Mouse (Mus musculus): ENCODE measurements around the gene Onecut3. TPM values are rescaled to one million over a fixed set of nuclear protein-coding genes. Genes with fewer than 3 reads are reported as not detected.

Gene Onecut3
- polyA plus RNA-seq, 1 experiment from 2014 or later, result not detected

GRCm38 (mm10) chr10:80553575-80553974 lies 58.9 kb downstream of the Onecut3 start:
- H3K4me1 ChIP-seq (ENCODE audit: control insufficient read depth, insufficient read depth, low read length), result peaks cover 25% of the 10 kb centered on the region
- no peaks in the 10 kb centered on the region for H3K27me3 ChIP-seq (ENCODE audit: control insufficient read depth, insufficient read depth, low read length)
- H3K27ac ChIP-seq (ENCODE audit: low read length), result no peak overlapping the region
- H3K9ac ChIP-seq (ENCODE audit: low read length), result peak overlapping the region; percentile 15; the same call in 1 of the 2 replicates
- ATAC-seq (replicated peaks; ENCODE audit: extremely low read depth, insufficient read depth, low FRiP score), result no peak
- 0 out of 2 replicates have a peak overlapping the region, but pooled peaks have one; percentile 6 for H3K4me2 ChIP-seq (ENCODE audit: low read depth, low read length)
- WGBS, result 54% methylated on average over 8 of the region's 8 CpGs
- peaks cover 11% of the 10 kb centered on the region for H3K36me3 ChIP-seq (ENCODE audit: control insufficient read depth, insufficient read depth)
- no peak overlapping the region for H3K4me3 ChIP-seq (ENCODE audit: low read length)
- no peaks in the 10 kb centered on the region for H3K9me3 ChIP-seq (replicated peaks; ENCODE audit: control insufficient read depth, low read length)

- H3K27ac ChIP-seq (ENCODE audit: low read length), result no peak overlapping the region
- H3K36me3 ChIP-seq (ENCODE audit: control insufficient read depth, insufficient read depth), result peaks cover 10% of the 10 kb centered on the region
- H3K4me2 ChIP-seq (ENCODE audit: low read depth, low read length), result no peak overlapping the region
- H3K9ac ChIP-seq (ENCODE audit: low read length), result peak overlapping the region; percentile 15; the same call in 1 of the 2 replicates
- no peaks in the 10 kb centered on the region for H3K9me3 ChIP-seq (replicated peaks; ENCODE audit: control insufficient read depth, low read length)
- ATAC-seq (replicated peaks; ENCODE audit: extremely low read depth, insufficient read depth, low FRiP score), result no peak
- peaks cover 24% of the 10 kb centered on the region for H3K4me1 ChIP-seq (ENCODE audit: control insufficient read depth, insufficient read depth, low read length)
- WGBS, result 56% methylated on average over 6 of the region's 6 CpGs
- H3K4me3 ChIP-seq (ENCODE audit: low read length), result no peak overlapping the region
- no peaks in the 10 kb centered on the region for H3K27me3 ChIP-seq (ENCODE audit: control insufficient read depth, insufficient read depth, low read length)
These were observed 59.4 kb downstream of the Onecut3 start for GRCm38 (mm10) chr10:80553997-80554396.

DNA sequence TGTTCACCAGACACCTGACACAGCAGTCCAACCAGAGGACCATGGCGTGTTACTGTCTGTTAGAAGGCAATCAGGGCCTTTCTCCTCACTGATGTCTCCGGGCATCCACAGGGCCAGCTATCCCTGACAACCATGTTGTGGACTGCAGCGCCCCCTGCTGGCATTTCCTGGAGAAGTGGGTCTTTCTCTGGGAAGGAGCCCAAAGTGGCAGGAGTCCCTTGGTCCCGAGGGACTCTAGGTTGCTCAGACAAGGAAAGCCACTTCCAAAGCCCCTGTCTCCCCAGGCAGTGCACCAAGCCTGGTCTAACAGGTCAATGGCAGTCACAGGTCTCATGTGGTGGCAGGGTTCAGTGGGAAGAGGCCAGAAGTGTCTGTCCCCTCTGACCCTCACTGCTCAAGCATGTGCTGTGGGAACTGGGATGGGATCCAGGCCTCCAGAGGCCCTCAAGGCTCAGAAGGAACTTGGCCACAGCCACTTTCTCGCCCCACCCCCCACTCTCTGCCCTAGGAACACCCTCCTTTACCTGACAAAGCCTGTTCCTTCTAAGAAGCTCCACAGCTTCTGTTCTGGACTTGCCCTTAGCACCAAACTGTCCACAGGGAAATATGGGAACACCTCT lies 62.8 kb downstream of the Onecut3 start:
- no peak overlapping the region for H3K4me2 ChIP-seq (ENCODE audit: low read depth, low read length)
- 28% methylated on average over 5 of the region's 5 CpGs for WGBS
- ATAC-seq (replicated peaks; ENCODE audit: extremely low read depth, insufficient read depth, low FRiP score), result no peak
- H3K27ac ChIP-seq (ENCODE audit: low read length), result no peak overlapping the region
- H3K9me3 ChIP-seq (replicated peaks; ENCODE audit: control insufficient read depth, low read length), result no peaks in the 10 kb centered on the region
- H3K4me3 ChIP-seq (ENCODE audit: low read length), result no peak overlapping the region
- H3K36me3 ChIP-seq (ENCODE audit: control insufficient read depth, insufficient read depth), result no peaks in the 10 kb centered on the region
- H3K27me3 ChIP-seq (ENCODE audit: control insufficient read depth, insufficient read depth, low read length), result no peaks in the 10 kb centered on the region
- peak overlapping the region; percentile 18; the same call in 1 of the 2 replicates for H3K9ac ChIP-seq (ENCODE audit: low read length)
- H3K4me1 ChIP-seq (ENCODE audit: control insufficient read depth, insufficient read depth, low read length), result peaks cover 38% of the 10 kb centered on the region

GRCm38 (mm10) chr10:80559431-80559830 lies 64.8 kb downstream of the Onecut3 start:
- H3K4me2 ChIP-seq (ENCODE audit: low read depth, low read length), result no peak overlapping the region
- no peaks in the 10 kb centered on the region for H3K27me3 ChIP-seq (ENCODE audit: control insufficient read depth, insufficient read depth, low read length)
- no peak overlapping the region for H3K27ac ChIP-seq (ENCODE audit: low read length)
- H3K4me1 ChIP-seq (ENCODE audit: control insufficient read depth, insufficient read depth, low read length), result peaks cover 26% of the 10 kb centered on the region
- no peak overlapping the region for H3K4me3 ChIP-seq (ENCODE audit: low read length)
- H3K9me3 ChIP-seq (replicated peaks; ENCODE audit: control insufficient read depth, low read length), result no peaks in the 10 kb centered on the region
- no peak for ATAC-seq (replicated peaks; ENCODE audit: extremely low read depth, insufficient read depth, low FRiP score)
- no peaks in the 10 kb centered on the region for H3K36me3 ChIP-seq (ENCODE audit: control insufficient read depth, insufficient read depth)
- H3K9ac ChIP-seq (ENCODE audit: low read length), result no peak overlapping the region
- WGBS, result 93% methylated on average over 7 of the region's 7 CpGs

DNA sequence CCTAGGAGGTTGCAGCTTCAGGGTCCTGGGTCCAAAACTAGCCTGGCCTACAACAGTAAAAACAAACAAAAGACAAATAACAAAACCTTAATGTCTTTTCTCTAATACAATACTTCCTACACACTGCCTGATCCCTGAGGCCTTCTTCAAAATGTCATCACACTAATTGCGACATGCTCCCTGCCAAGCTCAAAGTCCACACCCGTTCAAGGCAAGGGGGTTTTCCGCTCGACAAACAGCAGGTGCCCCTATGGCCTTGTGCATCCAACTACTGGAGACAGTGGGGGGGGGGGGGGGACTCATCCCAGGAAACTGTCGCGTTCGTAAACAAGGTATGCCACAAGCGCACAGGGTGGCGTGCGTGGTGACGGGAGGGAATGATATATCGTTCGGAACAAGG lies 66.0 kb downstream of the Onecut3 start:
- no peak for ATAC-seq (replicated peaks; ENCODE audit: extremely low read depth, insufficient read depth, low FRiP score)
- 0% methylated on average over 13 of the region's 13 CpGs for WGBS

DNA sequence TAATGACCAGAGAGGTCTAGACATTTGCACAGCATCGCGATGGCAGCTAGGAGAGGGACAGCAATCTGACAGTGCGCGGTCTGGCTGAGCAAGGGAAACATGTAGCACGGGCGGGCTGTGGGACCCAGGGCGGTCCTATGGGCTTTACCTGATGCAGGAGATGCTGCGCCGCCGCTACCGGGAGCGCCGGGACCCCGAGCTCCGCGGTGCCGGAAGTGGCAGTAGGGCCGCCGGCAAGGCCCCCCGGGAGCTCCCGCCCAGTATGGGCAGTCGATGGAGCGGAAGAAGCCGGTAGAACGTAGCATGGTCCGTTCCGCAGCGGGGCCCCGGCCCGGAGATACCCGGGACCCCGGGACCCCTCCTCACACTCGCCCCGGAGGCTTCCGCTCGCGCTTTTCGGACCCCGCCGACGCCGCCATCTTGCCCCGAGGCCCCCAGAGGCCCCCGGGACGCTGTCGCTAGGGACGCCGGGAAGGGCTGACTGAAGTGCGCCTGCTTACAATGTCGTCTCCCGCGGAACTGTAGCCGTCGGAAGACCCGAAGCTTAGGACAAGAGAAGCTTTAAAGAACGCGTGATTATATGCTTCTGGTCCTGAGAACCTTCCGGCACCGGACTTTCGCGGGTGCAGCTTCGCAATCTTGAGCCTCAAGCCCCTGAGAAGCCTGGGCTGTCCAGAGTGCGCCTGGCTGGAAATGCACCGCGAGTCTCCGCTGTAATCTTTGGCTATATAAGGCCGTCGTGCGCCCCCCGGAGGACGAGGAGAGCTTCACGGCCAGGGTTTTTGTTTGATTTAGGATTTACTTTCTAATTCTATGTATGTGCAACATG lies 66.7 kb downstream of the Onecut3 start, which contains the start of gene Rexo1:
TSS of gene Rexo1 (minus strand) at position 445 of the 829 bp plus-strand sequence.
- H3K27me3 ChIP-seq (ENCODE audit: control insufficient read depth, insufficient read depth, low read length), result no peaks in the 10 kb centered on the region
- no peaks in the 10 kb centered on the region for H3K9me3 ChIP-seq (replicated peaks; ENCODE audit: control insufficient read depth, low read length)
- peak within 1 kb of the TSS; percentile 96 for H3K4me2 ChIP-seq (ENCODE audit: low read depth, low read length)
- H3K4me1 ChIP-seq (ENCODE audit: control insufficient read depth, insufficient read depth, low read length), result peaks cover 27% of the 10 kb centered on the region
- peak within 1 kb of the TSS; percentile 86 for H3K27ac ChIP-seq (ENCODE audit: low read length)
- H3K9ac ChIP-seq (ENCODE audit: low read length), result peak within 1 kb of the TSS; percentile 98
- H3K4me3 ChIP-seq (ENCODE audit: low read length), result peak within 1 kb of the TSS; percentile 99
- peak; percentile 82 for ATAC-seq (replicated peaks; ENCODE audit: extremely low read depth, insufficient read depth, low FRiP score)
- WGBS, result under 1% methylated on average over 72 of the region's 72 CpGs
- H3K36me3 ChIP-seq (ENCODE audit: control insufficient read depth, insufficient read depth), result no peaks in the 10 kb centered on the region

More for the DNA sequence above, 66.0 kb downstream of the Onecut3 start:
- Histone ChIP-seq H3K27ac (ENCODE audit: low read length) (no peak overlapping the region; the same call in 1 of the 2 replicates), H3K4me3 (ENCODE audit: low read length) (peak overlapping the region; percentile 99), H3K27me3 (ENCODE audit: control insufficient read depth, insufficient read depth, low read length) (no peaks in the 10 kb centered on the region), H3K36me3 (ENCODE audit: control insufficient read depth, insufficient read depth) (no peaks in the 10 kb centered on the region), H3K4me1 (ENCODE audit: control insufficient read depth, insufficient read depth, low read length) (peaks cover 26% of the 10 kb centered on the region), H3K9ac (ENCODE audit: low read length) (peak overlapping the region; percentile 98), H3K9me3 (replicated peaks; ENCODE audit: control insufficient read depth, low read length) (no peaks in the 10 kb centered on the region), H3K4me2 (ENCODE audit: low read depth, low read length) (peak overlapping the region; percentile 96)

GRCm38 (mm10) chr10:80566375-80567092 lies 71.9 kb downstream of the Onecut3 start:
- Histone ChIP-seq H3K27me3 (ENCODE audit: control insufficient read depth, insufficient read depth, low read length) (no peaks in the 10 kb centered on the region), H3K4me2 (ENCODE audit: low read depth, low read length) (no peak overlapping the region), H3K4me1 (ENCODE audit: control insufficient read depth, insufficient read depth, low read length) (peaks cover 27% of the 10 kb centered on the region), H3K27ac (ENCODE audit: low read length) (no peak overlapping the region), H3K4me3 (ENCODE audit: low read length) (no peak overlapping the region), H3K9me3 (replicated peaks; ENCODE audit: control insufficient read depth, low read length) (no peaks in the 10 kb centered on the region), H3K9ac (ENCODE audit: low read length) (no peak overlapping the region), H3K36me3 (ENCODE audit: control insufficient read depth, insufficient read depth) (peaks cover 8% of the 10 kb centered on the region; the same call in 1 of the 2 replicates)
- WGBS, result 31% methylated on average over 17 of the region's 17 CpGs
- ATAC-seq (replicated peaks; ENCODE audit: extremely low read depth, insufficient read depth, low FRiP score), result 0 out of 2 replicates have a peak, but pooled peaks have one; percentile 18

All from heart, embryonic 16.5 days (tissue).